Mouse (Mus musculus) testis, adult 10 weeks (tissue): Measurements from ENCODE around the gene Lif. TPM values are rescaled to one million over a fixed set of nuclear protein-coding genes. Genes with fewer than 3 reads are reported as not detected.

Experiments
- polyA plus RNA-seq: library from polyadenylated mRNA; stranded (reverse); fragments of 350-450 nt; fragmentation: Illumina TruSeq; extraction: RNeasy Lipid Tissue Mini Kit (QIAGEN cat#74804); gene quantifications from one replicate; pipeline ENCODE4 v1.2.3, GENCODE M21; 2014; ENCODE audit warnings: low read depth, low replicate concordance

Lif gene
- polyA plus RNA-seq = 0.06 TPM

DNA sequence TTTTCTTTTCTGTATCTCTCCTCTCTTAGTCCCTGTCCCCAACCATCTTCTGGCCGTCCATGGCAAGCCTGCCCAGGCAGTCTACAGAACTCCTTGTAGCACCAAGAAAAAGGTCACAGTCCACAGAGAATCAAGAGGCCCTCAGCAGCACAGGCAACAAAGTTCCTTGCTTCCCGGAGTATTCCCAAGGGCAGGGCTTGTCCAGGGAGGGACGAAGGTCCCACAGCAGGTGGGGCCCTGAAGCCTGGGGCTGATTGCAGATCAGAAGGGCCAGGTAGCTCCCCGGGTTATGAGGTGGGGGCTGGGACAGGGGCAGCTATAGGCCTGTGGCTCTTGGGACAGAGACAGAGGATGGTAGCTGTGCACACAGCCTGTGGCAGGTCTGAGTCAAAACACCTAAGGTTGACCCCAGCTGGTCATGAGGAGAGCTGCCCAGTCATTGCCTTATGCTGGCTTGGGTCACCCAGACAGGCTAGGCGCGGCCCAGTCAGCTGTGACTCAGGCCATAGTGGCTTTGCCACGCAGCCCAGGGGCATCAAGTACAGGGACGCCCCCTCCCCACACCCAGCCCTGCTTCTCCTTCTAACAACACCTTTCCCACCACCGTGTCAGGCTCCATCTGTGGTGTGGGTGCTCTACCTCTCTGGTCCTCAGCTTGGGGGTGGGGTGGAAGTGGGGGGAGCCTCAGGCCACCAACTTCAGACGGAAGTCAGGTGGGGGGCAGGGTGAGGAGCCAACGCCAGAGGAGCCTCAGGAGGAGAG, at the start of gene Lif:
Gene Lif (plus strand): TSS at position 712 of the 762 bp plus-strand sequence.

DNA sequence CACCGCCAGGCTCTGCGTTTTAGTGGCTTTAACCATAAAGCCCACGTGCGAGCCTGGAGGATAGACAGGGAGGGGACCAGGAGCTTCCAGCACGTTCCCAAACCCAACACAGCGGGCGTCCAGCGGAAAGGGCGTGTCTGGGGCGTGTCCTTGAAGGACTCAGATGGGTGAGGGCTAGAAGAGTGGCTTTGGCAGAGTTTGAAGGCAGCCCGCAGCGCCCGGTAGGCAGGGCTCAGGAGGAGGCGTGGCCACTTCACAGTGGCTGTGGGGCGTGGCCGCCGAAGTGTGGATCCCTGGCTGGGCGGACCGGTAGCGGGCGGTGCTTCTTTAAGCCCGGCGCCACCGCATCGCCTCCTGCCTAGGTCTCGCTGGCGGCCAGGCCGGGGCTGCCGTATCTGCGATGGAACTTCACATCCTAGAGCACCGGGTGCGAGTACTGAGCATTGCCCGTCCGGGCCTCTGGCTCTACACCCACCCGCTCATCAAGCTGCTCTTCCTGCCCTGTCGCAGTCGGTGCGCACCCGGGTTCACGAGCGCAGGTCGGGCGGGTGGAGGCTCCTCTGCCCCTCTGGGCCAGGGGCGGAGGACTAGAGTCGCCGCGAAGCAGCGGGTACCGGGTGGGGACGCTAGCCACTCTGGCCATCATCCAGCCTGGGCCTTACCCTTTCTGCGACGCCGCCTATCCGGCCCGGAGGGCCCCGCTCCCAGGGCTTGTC, 39.3 kb upstream of the Lif start, which contains the start of gene Castor1:
Gene Castor1 (plus strand): TSS at position 312 of the 716 bp plus-strand sequence.

DNA sequence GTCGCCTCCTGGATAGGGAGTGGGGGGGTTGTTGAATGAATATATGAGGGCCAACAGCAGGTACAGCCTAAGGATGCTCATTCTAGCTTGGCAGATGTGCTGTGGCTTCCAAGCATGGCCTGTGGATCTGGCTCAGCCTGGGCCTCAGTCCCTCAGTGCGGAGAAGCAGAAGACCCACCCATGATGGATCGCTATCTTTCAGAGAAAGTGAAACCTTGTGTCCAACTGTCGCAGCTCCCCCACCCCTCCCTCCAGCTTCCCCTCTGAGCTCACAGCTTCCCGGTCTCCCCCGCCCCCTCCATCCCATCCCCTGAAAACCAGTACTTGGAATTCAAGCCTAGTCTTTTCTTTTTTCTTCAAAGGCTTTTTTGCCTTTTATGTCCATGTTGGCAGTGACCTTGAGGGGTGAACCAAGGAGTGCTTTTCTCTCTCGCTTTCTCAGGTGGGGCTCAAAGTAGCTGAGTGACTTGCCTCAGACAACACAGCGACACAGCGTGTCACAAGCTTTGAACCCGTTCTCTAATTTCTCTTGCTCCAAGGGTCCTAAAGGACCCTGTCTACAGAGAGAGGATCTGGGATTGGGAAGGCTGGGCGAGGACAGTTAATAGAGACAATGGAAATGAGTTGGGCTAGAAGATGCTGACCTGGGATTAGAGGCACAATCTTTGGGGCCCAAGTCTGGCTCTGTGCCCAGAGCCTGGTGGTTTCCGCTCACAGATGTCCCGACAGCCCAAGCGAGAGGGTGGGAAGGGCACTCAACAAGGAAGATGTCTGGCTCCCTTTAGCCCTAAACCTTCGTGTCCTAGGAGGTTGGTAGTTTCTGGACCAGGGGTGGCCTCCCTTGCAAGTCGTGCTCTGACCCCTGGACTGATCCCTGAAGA, 21.5 kb upstream of the Lif start, which contains the start of gene Osm:
Gene Osm (plus strand): TSS at position 756 of the 881 bp plus-strand sequence.

Other genes starting within 250 kb of the Lif start
- 0.64 TPM for gene Sec14l4, start 226.1 kb upstream of the Lif start, polyA plus RNA-seq
- 0.64 TPM for gene Sec14l3, start 192.7 kb upstream of the Lif start, polyA plus RNA-seq
- 3.5 TPM for gene Mtfp1, start 162.1 kb upstream of the Lif start, polyA plus RNA-seq
- 1.4 TPM for gene Sec14l2, start 134.1 kb upstream of the Lif start, polyA plus RNA-seq
- gene Rnf215, start 122.4 kb upstream of the Lif start, polyA plus RNA-seq = 0.78 TPM
- 10.2 TPM for gene Ccdc157, start 97.3 kb upstream of the Lif start, polyA plus RNA-seq
- 19.3 TPM for gene Sf3a1, start 97.2 kb upstream of the Lif start, polyA plus RNA-seq
- not detected for gene Tbc1d10a, start 70.8 kb upstream of the Lif start, polyA plus RNA-seq
- gene Castor1, start 39.3 kb upstream of the Lif start, polyA plus RNA-seq = 0.13 TPM
- not detected for gene Osm, start 21.1 kb upstream of the Lif start, polyA plus RNA-seq
- gene Hormad2, start 183.5 kb downstream of the Lif start, polyA plus RNA-seq = 39.8 TPM